Mouse (Mus musculus) G1E-ER4 (cell line): ENCODE data around the gene Tapt1. TPM values are rescaled to one million over a fixed set of nuclear protein-coding genes. Genes with fewer than 3 reads are reported as not detected.

Experiments
- GATA1 ChIP-seq: IDR thresholded peaks from one replicate; pipeline ENCODE4 v1.8.0; 2012; ENCODE audit warnings: low read length, inconsistent platforms
- polyA plus RNA-seq: library from polyadenylated mRNA; stranded (reverse); fragments of >175 nt; gene quantifications from 2 replicates; pipeline ENCODE4 v1.2.3, GENCODE M21; 2012

The Tapt1 gene
- polyA plus RNA-seq, 1 experiment: 29.8 TPM

DNA sequence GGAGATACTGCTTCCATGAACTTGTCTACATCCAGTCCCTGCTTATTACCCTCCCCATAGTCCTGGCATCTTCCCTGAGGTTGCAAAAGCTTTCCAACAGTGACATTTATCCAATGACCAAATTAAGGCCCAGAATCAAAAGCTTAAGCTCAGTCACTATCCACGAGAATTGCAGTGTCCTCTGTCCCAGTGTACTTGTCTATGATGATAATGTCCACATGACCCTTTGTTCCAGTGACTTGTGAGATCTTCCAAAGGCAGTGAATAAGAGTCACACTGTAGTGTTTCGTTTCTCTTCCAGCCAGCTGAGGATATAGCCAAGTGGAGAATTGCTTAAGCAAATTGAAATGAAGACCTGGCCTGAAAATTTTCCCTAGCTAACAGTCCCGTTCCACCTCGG lies 16.4 kb upstream of the Tapt1 start:
- TF ChIP-seq GATA1: no peak

DNA sequence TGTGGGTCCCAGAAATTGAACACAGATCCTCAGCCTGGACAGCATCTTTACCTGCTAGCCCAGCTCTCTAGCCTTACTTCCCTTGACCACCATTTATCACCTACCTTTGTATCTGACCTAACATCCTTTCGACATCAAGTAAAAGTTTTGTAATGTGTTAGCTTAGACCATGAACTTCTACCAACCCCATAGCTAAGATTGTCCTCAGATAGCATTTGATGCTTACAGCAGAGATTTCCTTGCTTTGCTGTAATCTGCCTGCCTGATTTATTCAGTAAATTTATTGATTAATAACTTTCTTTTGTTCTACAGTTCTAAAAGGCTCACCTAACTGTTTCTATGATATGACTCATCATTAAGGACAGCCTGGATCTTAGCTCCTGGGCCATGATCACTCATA lies 15.3 kb upstream of the Tapt1 start:
- TF ChIP-seq GATA1: no peak

DNA sequence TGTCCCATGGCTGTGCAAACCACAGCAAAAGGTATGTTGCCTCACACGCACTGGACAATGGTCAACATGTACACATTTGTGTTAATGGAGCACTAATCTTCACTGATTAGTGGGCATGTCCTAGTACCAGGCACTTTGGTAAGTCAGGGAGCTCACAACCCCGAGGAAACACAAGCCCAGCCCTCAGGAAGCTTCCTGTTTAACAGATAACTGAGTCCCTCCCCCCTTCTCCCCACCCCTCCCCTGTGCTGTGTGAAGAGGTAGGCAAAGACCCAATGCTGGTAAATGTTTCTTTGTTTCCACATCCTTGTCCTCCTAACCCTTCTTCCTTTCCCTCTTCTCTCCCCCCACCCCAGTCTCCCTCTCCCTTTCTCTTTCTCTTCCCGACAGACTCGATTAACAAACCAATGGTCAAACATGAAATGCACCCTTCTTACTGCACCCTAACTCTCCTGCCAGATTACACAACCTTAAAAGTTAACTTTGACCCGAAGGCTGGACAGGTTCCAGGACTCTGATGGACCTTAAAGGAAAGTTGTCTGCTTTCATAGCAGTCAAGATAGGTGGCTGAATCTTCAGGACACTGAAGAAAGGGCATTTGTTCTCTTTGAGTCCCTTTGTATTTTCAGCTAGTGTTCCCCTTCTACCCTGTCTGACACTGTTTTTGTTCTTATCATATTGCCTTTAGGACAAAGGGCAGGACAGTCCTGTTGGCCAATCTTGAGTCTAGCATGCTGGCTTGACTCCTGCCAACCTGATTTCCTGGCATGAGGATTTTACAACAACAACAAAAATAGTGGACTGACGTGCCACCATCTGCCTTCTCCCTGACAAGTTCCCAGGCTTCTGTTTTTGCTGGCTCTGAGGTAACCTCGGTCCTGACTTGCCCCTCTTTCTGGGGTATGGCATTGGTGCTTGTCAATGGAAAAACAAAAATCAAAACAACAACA lies 13.0 kb upstream of the Tapt1 start:
- no peak for TF ChIP-seq GATA1

DNA sequence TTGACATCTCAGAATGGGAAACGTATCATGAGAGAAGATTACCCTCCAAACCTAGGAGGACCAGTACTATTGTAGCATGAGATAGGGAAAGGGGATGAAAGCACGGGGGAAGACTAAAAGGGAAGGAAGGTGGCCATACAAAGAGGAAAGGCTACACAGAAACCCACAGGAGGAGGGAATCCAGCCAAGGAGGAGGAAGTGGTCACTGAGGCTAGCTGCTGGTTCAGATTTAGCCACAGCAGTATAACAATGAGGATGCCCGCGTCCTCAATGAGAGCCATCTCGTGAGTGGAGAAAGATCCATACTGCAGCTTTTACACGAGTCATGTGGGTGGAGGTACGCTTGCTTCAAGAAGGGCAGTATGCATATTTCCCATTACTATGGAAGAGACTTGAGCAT lies 11.8 kb upstream of the Tapt1 start:
- TF ChIP-seq GATA1: no peak

DNA sequence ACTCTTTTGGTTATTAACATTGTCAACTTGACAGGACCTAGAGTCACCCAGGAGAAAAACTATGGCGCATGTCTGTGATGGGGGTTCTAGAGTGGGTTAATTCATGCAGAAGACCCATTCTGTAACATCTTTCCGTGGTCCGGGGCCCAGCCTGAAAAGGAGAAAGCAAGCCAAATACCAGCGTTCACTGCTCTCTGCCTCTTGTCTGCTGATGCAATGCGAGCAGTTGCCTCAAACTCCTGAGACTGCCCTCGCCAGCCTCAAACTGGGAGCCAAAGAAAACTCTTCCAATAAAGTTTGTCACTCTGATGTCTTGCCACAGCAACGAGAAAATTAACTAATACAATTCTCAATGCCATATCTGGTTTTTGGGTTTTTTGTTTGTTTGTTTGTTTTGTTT lies 8.2 kb upstream of the Tapt1 start:
- no peak for TF ChIP-seq GATA1

DNA sequence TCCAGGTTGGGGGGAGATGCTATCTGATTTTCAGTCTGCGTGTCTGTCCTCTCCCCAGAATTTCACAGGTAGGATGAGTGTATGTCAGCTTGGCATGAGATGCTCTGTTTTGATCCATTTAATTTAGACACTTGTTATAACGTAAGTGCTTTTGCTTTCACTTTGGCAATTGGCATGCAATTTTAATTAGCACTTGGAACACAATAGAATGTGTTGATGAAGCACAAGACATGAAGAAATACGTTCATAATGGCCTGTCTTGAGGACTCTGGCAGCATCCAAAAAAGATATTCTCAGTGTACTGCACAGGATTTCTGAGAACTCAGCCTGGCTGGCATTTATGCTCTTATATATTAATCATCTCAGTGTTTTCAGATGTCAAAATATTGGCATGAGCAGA lies 7.5 kb upstream of the Tapt1 start:
- no peak for TF ChIP-seq GATA1

DNA sequence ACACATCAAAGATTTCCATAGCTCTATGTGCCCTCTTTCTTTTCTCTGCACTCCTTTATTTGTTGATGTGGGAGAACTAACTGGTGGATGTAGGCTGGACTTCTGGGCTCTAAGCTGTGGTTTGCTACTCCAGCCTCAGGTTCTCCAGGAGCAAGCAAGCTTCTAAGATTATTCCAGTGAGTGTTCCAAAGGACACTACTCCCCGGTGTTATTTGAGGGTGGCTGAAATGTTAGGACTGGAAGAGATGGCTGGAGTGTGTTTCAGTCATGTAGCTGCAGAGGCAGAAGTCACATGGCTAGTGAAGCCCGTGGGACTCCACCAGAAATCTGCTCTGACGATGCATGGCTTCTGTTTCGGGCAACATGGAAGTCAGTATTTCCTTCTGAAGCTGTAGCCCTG lies 2.3 kb upstream of the Tapt1 start:
- no peak for TF ChIP-seq GATA1

DNA sequence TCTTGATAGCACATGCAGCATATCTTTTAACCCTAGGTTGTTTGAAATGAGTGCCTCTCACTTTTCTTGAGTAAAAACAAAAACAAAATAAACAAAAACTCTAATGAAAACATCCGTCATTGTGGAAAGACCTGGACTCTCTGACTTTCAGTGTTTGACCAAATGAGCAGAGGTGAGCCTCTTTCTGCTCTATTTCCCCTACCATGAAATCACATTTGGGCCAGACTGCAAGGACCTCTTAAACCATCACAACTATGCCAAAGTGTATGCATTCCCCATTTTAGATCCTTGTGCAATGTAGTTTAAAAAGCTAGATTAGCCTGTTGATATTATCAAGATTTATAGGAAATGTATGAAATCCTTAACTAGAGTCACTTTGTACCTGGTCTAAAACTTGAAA lies 1.9 kb upstream of the Tapt1 start:
- TF ChIP-seq GATA1: no peak

DNA sequence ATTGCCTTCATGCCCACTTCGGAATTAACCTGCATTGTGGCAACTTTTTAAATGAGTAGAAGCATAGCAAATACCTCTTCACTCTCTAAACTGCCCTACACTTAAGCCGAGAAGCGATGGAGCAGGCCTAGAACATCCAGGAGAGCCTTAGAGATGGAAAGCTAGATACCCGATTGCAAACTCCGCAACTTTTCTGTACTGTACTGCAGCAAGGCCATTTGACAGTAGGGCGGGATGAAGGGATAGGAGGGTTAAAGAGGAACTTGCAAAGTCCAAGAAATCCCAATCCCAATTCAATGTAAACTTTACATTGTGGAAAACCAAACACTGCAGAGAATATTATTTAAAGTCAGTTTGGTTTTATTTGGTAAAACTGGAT lies 1.0 kb upstream of the Tapt1 start:
- no peak for TF ChIP-seq GATA1

DNA sequence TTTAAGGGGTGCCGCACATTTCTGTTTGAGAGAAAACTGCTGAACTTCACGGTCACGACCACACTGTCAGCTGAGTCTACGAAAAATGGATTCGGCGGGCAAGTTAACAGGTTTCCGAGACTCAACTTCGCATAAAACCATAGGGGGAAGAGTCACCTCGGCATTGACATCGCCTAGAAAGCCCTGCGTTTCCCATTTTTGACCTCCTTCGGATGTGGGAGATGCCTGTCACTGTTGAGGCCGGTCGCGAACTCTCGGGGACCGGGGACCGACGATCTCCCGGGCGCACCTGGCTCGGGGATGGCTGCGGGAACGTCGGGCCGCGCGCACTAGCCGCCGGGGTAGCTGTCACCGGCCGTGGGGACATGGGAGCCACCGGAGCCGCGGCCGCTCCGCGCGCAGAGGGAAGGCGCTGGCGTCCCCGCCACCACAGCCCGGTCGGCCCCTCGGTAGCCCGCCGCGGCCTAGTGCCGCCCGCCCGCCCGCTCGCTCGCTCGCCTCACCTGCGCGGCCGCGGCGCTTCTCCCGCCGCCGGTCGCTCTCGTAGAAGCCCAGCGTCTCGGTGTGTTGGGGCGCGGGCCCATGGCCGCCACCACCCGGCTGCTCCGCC lies 410 bp downstream of the Tapt1 start:
- no peak for TF ChIP-seq GATA1

DNA sequence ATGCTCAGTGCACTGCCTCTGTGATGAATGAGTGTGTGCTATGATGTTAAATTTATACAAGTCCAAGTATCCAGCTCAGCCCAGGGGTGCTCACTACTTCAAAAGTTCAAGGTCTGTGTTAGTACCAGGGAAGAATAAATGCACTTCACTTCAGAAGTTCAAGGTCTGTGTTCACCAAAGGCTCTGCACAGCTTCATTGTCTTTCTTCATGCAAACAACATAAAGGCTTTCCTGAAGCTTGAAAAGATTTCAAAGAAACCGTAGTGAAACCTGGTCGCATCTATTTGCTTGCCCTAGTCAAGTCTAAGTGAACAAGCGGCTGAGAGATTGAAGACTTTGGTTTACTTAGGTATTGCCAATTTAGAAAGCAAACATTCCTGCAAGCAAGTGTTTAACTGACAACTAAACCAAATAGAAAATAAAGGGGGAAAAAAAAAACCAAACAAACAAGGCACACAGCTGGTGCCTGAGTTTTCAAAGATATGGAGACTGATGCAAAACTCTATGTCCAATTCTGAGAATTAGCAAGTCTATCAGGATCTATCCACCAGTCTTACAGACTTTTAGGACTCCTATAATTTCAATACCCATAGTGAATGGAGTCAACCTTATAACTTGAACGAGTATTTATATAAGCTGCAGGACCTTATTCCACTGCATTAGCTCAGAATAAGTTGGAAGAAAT lies 1.4 kb downstream of the Tapt1 start:
- no peak for TF ChIP-seq GATA1

DNA sequence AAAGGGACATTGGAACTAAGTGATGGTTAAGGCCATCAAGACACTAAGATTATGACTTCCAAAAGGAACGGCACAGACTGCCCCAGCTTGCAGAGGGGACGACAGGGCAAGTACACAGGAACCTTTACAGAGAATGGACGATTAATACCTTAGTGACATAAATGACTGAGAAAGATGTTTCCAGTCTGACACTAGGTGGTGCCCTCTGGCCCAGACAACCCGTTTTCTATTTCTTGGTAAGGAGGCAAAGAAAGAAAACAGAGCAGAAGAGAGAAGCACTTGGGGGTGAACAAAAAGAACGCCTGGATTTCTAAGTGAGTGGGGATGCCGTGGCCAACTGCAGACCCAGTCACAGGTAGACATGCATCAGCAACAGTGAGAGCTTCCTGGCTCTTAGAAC lies 2.2 kb downstream of the Tapt1 start:
- TF ChIP-seq GATA1: no peak

DNA sequence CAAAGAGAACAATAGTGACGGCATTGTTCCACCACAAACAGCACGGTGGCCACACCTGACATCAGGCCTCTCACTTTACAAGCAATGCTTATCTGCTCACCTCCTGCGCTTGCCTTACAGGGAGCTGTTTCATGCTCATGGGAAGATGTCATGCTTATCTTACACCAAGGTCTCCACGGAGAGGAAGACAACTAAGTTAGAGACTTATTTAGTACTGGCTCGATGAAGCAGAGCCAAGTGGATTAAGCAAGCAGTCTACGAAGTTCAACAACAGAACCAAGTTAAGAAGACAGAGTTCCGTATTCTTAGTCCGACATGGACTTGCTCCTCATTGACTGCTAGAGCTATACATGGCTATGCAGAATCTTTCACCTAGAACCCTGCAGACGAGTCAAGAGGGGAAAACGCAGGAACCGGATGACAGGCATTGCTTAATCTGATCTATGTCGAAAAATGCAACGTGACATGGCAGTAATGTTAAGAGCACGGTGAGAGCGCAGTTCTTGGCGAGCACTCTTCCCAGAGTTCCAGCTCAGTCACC lies 3.0 kb downstream of the Tapt1 start:
- peak; percentile 25 for TF ChIP-seq GATA1

DNA sequence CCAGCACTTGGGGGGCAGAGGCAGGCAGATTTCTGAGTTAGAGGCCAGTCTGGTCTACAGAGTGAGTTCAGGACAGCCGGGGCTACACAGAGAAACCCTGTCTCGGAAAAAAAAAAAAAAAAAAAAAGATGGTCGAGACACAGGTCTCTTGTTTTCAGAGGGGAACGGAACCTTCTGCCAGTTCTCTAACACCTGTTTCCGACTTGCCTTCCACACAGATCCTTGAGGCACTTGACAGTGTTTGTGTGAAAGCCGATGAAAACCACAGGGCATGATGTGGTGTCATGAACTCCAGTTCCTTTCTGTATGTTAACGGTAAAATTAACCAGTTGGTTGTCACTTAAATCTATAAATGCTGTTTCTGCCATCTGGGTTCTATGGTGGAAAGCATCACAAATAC lies 6.0 kb downstream of the Tapt1 start:
- TF ChIP-seq GATA1: no peak

DNA sequence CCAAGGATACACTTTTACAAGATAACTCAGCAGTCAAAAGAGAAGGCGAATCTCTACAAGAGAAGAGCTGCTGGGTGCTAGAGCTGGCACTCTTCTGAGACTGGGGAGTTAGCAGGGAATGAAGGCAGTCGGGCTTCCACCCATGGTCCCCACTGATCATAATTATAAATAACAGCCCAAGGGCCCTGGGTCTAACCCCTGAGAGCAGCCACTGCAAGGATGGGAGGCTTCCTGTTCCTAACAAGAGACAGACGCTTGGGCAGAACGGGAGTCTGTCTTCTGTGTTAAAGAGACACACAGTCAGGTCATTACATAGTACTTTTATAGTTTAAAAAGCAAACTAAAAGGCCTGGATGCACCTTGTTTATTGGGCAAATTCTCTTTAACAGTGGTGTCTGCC lies 6.6 kb downstream of the Tapt1 start:
- TF ChIP-seq GATA1: no peak

DNA sequence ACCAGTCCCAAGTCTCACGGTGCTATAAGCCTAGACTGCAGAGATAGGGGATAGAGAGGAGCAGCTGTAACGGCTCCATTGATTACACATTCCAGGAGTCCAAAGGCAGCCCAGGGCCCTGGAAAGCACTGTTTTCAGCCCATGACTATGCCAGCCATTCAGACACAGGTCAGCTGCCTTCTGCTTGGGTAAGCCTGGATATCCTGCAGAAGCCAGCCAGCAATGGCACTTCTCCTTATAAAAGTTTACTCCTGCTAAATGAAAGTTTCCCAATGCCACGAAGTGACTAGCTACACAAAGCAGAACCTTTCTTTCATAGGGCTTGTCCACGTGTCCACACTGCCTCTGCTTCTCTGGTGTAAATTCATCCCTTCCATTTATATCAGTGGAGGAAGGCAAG lies 7.9 kb downstream of the Tapt1 start:
- no peak for TF ChIP-seq GATA1

DNA sequence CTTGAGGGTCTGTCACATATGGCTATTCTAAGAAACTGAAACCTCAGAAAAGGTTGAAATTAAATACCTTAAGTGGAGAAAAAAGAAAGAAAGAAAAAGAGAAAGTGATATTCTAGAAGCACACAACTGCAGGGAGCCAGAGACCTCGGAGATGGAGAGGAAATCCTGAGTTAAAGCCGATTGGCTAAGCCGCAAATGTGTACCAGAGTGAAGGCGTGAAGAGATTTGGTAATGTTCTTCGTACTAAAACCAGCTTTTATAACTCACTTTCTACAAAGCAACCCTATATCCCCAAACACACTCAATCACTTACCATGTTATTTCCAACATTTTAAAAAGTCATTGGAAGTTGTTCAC lies 8.8 kb downstream of the Tapt1 start:
- no peak for TF ChIP-seq GATA1
